Mouse (Mus musculus) frontal cortex, postnatal 14 days (tissue): ENCODE measurements around the gene Tbxas1.
A peak's percentile ranks its signal among the peaks of the same experiment; 100 is the strongest.

Experiments
- DNase-seq, 2 experiments: peaks; one replicate each; pipeline ENCODE4 v3.0.0; 2022; ENCODE audit warnings: low spot score in 2 of 2

The Tbxas1 gene

GRCm38 (mm10) chr6:38853561-38853992, 21.6 kb upstream of the Tbxas1 start:
- DNase-seq = no peak

- no peak for DNase-seq
These were observed 15.4 kb upstream of the Tbxas1 start for GRCm38 (mm10) chr6:38859819-38860218.

GRCm38 (mm10) chr6:38860301-38860700, 14.9 kb upstream of the Tbxas1 start:
- no peak for DNase-seq

- DNase-seq = no peak
These were observed 11.6 kb upstream of the Tbxas1 start for GRCm38 (mm10) chr6:38863595-38863994.

- no peak for DNase-seq
These were observed 9.4 kb upstream of the Tbxas1 start for GRCm38 (mm10) chr6:38865805-38866204.

- no peak for DNase-seq
These were observed 8.8 kb upstream of the Tbxas1 start for GRCm38 (mm10) chr6:38866357-38866756.

GRCm38 (mm10) chr6:38866761-38867160, 8.4 kb upstream of the Tbxas1 start:
- no peak for DNase-seq

GRCm38 (mm10) chr6:38867291-38867690, 7.9 kb upstream of the Tbxas1 start:
- no peak for DNase-seq

GRCm38 (mm10) chr6:38868974-38869373, 6.2 kb upstream of the Tbxas1 start:
- DNase-seq = no peak

GRCm38 (mm10) chr6:38870070-38870469, 5.1 kb upstream of the Tbxas1 start:
- DNase-seq = no peak

GRCm38 (mm10) chr6:38871051-38871450, 4.2 kb upstream of the Tbxas1 start:
- DNase-seq = no peak

GRCm38 (mm10) chr6:38873316-38873715, 1.9 kb upstream of the Tbxas1 start:
- no peak for DNase-seq

GRCm38 (mm10) chr6:38874035-38874434, 1.2 kb upstream of the Tbxas1 start:
- DNase-seq = peak; percentile 18 to 61

- DNase-seq = no peak
These were observed 493 bp upstream of the Tbxas1 start for GRCm38 (mm10) chr6:38874565-38875257.

GRCm38 (mm10) chr6:38876071-38876911, 1.1 kb downstream of the Tbxas1 start, which contains the start of gene Hipk2:
Gene Hipk2 (minus strand): TSS chr6:38876165.
- peak; percentile 37 to 54 for DNase-seq

- no peak for DNase-seq
These were observed 2.5 kb downstream of the Tbxas1 start for GRCm38 (mm10) chr6:38877674-38878073.

- DNase-seq = no peak
These were observed 6.3 kb downstream of the Tbxas1 start for GRCm38 (mm10) chr6:38881468-38881867.

GRCm38 (mm10) chr6:38881975-38882374, 6.8 kb downstream of the Tbxas1 start:
- DNase-seq = no peak

- DNase-seq = no peak
These were observed 7.5 kb downstream of the Tbxas1 start for GRCm38 (mm10) chr6:38882728-38883171.

- no peak for DNase-seq
These were observed 9.3 kb downstream of the Tbxas1 start for GRCm38 (mm10) chr6:38884482-38884881.

GRCm38 (mm10) chr6:38885132-38885531, 9.9 kb downstream of the Tbxas1 start:
- no peak for DNase-seq

- DNase-seq = no peak
These were observed 12.2 kb downstream of the Tbxas1 start for GRCm38 (mm10) chr6:38887436-38887835.

- no peak for DNase-seq
These were observed 14.0 kb downstream of the Tbxas1 start for GRCm38 (mm10) chr6:38889156-38889555.
